ENCODE assay signal across 16 mouse cellular contexts in genomic region chr2:120265523-120265922, GRCm38 (mm10). TPM values are rescaled to one million over a fixed set of nuclear protein-coding genes. Genes with fewer than 3 reads are reported as not detected.
DNase-seq lines count a peak whose midpoint lies in the region; ATAC-seq and TF ChIP-seq lines count a peak whose summit lies in the region.
"Had no signal": no experiment of that assay in that cellular context is flagged by ENCODE, and none has a peak within 500 bp of the region (broad histone marks: within the 10 kb centered on the region; RNA-seq: fewer than 3 reads in every experiment).

No protein-coding gene starts in this region.

- no peaks in the 10 kb centered on the region for H3K9me3 ChIP-seq in midbrain, embryonic 14.5 days (ENCODE audit: control insufficient read depth, low read length)
- no peaks in the 10 kb centered on the region for H3K9me3 ChIP-seq in midbrain, embryonic 10.5 days (replicated peaks)
- H3K9me3 ChIP-seq: forebrain, embryonic 10.5 days; hindbrain, embryonic 15.5 days; kidney, embryonic 15.5 days; megakaryocyte, embryonic 14.5 days had no signal

- TF ChIP-seq POLR2A in heart, adult 2 months (IDR thresholded peaks at IDR 0.05; ENCODE audit: insufficient read depth, low read depth, low read length), result no peak

- peak; percentile 66 for TF ChIP-seq CTCF in heart, adult 2 months (IDR thresholded peaks at IDR 0.05)

- H3K4me1 ChIP-seq in heart, adult 2 months (ENCODE audit: control insufficient read depth, insufficient read depth, low read length), result no peaks in the 10 kb centered on the region
- peaks cover 8% of the 10 kb centered on the region; the same call in 1 of the 2 replicates for H3K4me1 ChIP-seq in midbrain, embryonic 14.5 days (ENCODE audit: control insufficient read depth, insufficient read depth, low read length)
- H3K4me1 ChIP-seq in midbrain, embryonic 10.5 days, result peaks cover 11% of the 10 kb centered on the region
- H3K4me1 ChIP-seq: hindbrain, embryonic 15.5 days had no signal

- no peak for TF ChIP-seq EP300 in heart, adult 2 months (IDR thresholded peaks at IDR 0.05; ENCODE audit: insufficient read depth, low read depth, low read length)

- DNase-seq in heart, adult 2 months, result no peak
- DNase-seq in heart, postnatal 14 days, result no peak
- DNase-seq in midbrain, embryonic 14.5 days, result peak; percentile 23
- no peak for DNase-seq in midbrain, embryonic 10.5 days (ENCODE audit: low spot score)
- DNase-seq in brain, adult 2 months (ENCODE audit: low read depth, low spot score), result peak; percentile 71
- DNase-seq in testis, postnatal 10 days (ENCODE audit: low spot score), result no peak
- DNase-seq: layer of hippocampus, adult 9-11 months; left cerebral cortex, postnatal 4 days had no signal

- WGBS in heart, adult 2 months, result 67% methylated on average over 6 of the region's 6 CpGs
- WGBS in midbrain, embryonic 14.5 days, result 76% methylated on average over 6 of the region's 6 CpGs
- 73% methylated on average over 6 of the region's 6 CpGs for WGBS in midbrain, embryonic 10.5 days

- H3K4me2 ChIP-seq in midbrain, embryonic 14.5 days (ENCODE audit: low read length), result no peak overlapping the region
- H3K4me2 ChIP-seq: hindbrain, embryonic 15.5 days; kidney, embryonic 15.5 days had no signal

- H3K9ac ChIP-seq in heart, adult 2 months (ENCODE audit: low read depth, low read length), result no peak overlapping the region
- no peak overlapping the region for H3K9ac ChIP-seq in midbrain, embryonic 14.5 days (replicated peaks; ENCODE audit: low read length)
- H3K9ac ChIP-seq: hindbrain, embryonic 15.5 days; kidney, embryonic 15.5 days had no signal

- intact Hi-C loops in heart, adult 2 months (cut with DNase I), result loop anchor here (2.0 kb wide), 1 partner anchor 93 kb away; no protein-coding TSS in a partner anchor
- intact Hi-C loops in heart, postnatal 14 days (cut with DNase I), result loop anchor here (1.0 kb wide), 1 partner anchor 92 kb away; no protein-coding TSS in a partner anchor

- no peak for ATAC-seq in midbrain, embryonic 14.5 days (ENCODE audit: low FRiP score, low TSS enrichment)
- no peak for ATAC-seq in activated CD4-positive, CD25-positive, alpha-beta regulatory T cell, adult 4 months

- no peaks in the 10 kb centered on the region for H3K36me3 ChIP-seq in heart, adult 2 months (ENCODE audit: control insufficient read depth, insufficient read depth, low read length)
- no peaks in the 10 kb centered on the region for H3K36me3 ChIP-seq in midbrain, embryonic 14.5 days (ENCODE audit: control insufficient read depth, insufficient read depth, low read length)
- no peaks in the 10 kb centered on the region for H3K36me3 ChIP-seq in midbrain, embryonic 10.5 days
- H3K36me3 ChIP-seq: forebrain, embryonic 10.5 days; hindbrain, embryonic 15.5 days; kidney, embryonic 15.5 days had no signal

- H3K27me3 ChIP-seq in heart, adult 2 months (ENCODE audit: control insufficient read depth, insufficient read depth, low read length), result no peaks in the 10 kb centered on the region
- H3K27me3 ChIP-seq in midbrain, embryonic 14.5 days (ENCODE audit: control insufficient read depth, insufficient read depth, low read length), result no peaks in the 10 kb centered on the region
- H3K27me3 ChIP-seq in midbrain, embryonic 10.5 days (ENCODE audit: low read depth, poor library complexity, severe bottlenecking), result peaks cover 11% of the 10 kb centered on the region; the same call in 1 of the 2 replicates
- H3K27me3 ChIP-seq: hindbrain, embryonic 15.5 days had no signal

- no peak overlapping the region for H3K4me3 ChIP-seq in heart, adult 2 months
- no peak overlapping the region for H3K4me3 ChIP-seq in midbrain, embryonic 14.5 days (replicated peaks; ENCODE audit: low read depth, low read length)
- no peak overlapping the region for H3K4me3 ChIP-seq in midbrain, embryonic 10.5 days
- H3K4me3 ChIP-seq: forebrain, embryonic 10.5 days; hindbrain, embryonic 15.5 days; kidney, embryonic 15.5 days; megakaryocyte, embryonic 14.5 days; myocyte had no signal

- no peaks in the 10 kb centered on the region for H3K79me2 ChIP-seq in heart, adult 2 months (replicated peaks; ENCODE audit: control insufficient read depth, insufficient read depth, low read length)

- no peak overlapping the region for H3K27ac ChIP-seq in heart, adult 2 months
- no peak overlapping the region for H3K27ac ChIP-seq in midbrain, embryonic 14.5 days (replicated peaks; ENCODE audit: low read depth, low read length)
- no peak overlapping the region for H3K27ac ChIP-seq in midbrain, embryonic 10.5 days (replicated peaks)
- H3K27ac ChIP-seq: forebrain, embryonic 10.5 days; hindbrain, embryonic 15.5 days; kidney, embryonic 15.5 days had no signal

RNA-seq across cellular contexts. Expression of gene Pla2g4e, which starts 20.4 kb away (rescaled TPM):
- 1 to 10 TPM; 3.5 to 4.0 TPM for total RNA-seq in heart, adult 2 months (2021)
- 5.9 and 8.4 TPM in 2 replicates for polyA plus RNA-seq in heart, adult 2 months (2012; rRNA removed)
- total RNA-seq in heart, postnatal 14 days (2021), result 1 to 10 TPM; 3.6 to 3.8 TPM
- polyA plus RNA-seq in midbrain, embryonic 14.5 days (2014; fragmentation: Nextera tagmentation; extraction: Ambion mirVana), result 3.5 and 6.4 TPM in 2 replicates
- polyA plus RNA-seq in midbrain, embryonic 10.5 days (2016; fragmentation: Nextera tagmentation; extraction: Ambion mirVana), result 0.07 TPM in 1 of 2 replicates, not detected in the other
- polyA plus RNA-seq in activated CD4-positive, CD25-positive, alpha-beta regulatory T cell, adult 4 months (2017; shearing (Covaris generic)), result under 1 TPM in 1 of 2 experiments, not detected in 1; 0.07 TPM
- polyA plus RNA-seq: liver, embryonic 16.5 days had no signal

RNA-seq across cellular contexts. Expression of gene Pla2g4d, which starts 23.5 kb away (rescaled TPM):
- not detected for total RNA-seq in heart, adult 2 months (2021)
- polyA plus RNA-seq in heart, adult 2 months (2012; rRNA removed), result not detected in 2 replicates
- total RNA-seq in heart, postnatal 14 days (2021), result not detected
- not detected in 2 replicates for polyA plus RNA-seq in midbrain, embryonic 14.5 days (2014; fragmentation: Nextera tagmentation; extraction: Ambion mirVana)
- 0.02 TPM in 1 of 2 replicates, not detected in the other for polyA plus RNA-seq in midbrain, embryonic 10.5 days (2016; fragmentation: Nextera tagmentation; extraction: Ambion mirVana)
- polyA plus RNA-seq in activated CD4-positive, CD25-positive, alpha-beta regulatory T cell, adult 4 months (2017; shearing (Covaris generic)), result not detected
- total RNA-seq: gastrocnemius, adult 8-10 months had no signal
- polyA plus RNA-seq: hindbrain, embryonic 15.5 days; liver, embryonic 16.5 days; myocyte had no signal

RNA-seq across cellular contexts. Expression of gene Pla2g4f, which starts 48.4 kb away (rescaled TPM):
- total RNA-seq in heart, adult 2 months (2021), result not detected
- 0.08 TPM in 1 of 2 replicates, not detected in the other for polyA plus RNA-seq in heart, adult 2 months (2012; rRNA removed)
- total RNA-seq in heart, postnatal 14 days (2021), result not detected
- polyA plus RNA-seq in midbrain, embryonic 14.5 days (2014; fragmentation: Nextera tagmentation; extraction: Ambion mirVana), result not detected in 2 replicates
- not detected in 2 replicates for polyA plus RNA-seq in midbrain, embryonic 10.5 days (2016; fragmentation: Nextera tagmentation; extraction: Ambion mirVana)
- 1 to 10 TPM; 1.7 to 2.9 TPM for polyA plus RNA-seq in activated CD4-positive, CD25-positive, alpha-beta regulatory T cell, adult 4 months (2017; shearing (Covaris generic))
- total RNA-seq: gastrocnemius, adult 8-10 months; left cerebral cortex, postnatal 4 days had no signal
- polyA plus RNA-seq: forebrain, embryonic 10.5 days; kidney, embryonic 15.5 days; liver, embryonic 16.5 days had no signal

Comparison
In these comparisons a context has a peak if more than half of its experiments do, and no peak if none do; other contexts are left out.
1. DNase-seq: peak in midbrain, embryonic 14.5 days (single experiment) and brain, adult 2 months (single experiment); none in heart, adult 2 months (0 of 2), heart, postnatal 14 days (0 of 2), midbrain, embryonic 10.5 days (single experiment) and testis, postnatal 10 days (single experiment).